Mouse (Mus musculus) left cerebral cortex, adult 8-10 months (tissue): ENCODE results near the gene Cfap161. TPM values are rescaled to one million over a fixed set of nuclear protein-coding genes. Genes with fewer than 3 reads are reported as not detected.

ENCODE experiments used
- DNase-seq, 2 experiments: peaks; one replicate each; pipeline ENCODE4 v3.0.0; 2022; ENCODE audit warnings: low spot score in 2 of 2
- total RNA-seq, 4 experiments: library from RNA; stranded (reverse); gene quantifications; 2 replicates each; pipeline ENCODE4 v1.2.4; 2022

Gene Cfap161
- total RNA-seq, 4 experiments from 2014 or later = 0.66 to 1.9 (median 1.4) TPM

GRCm38 (mm10) chr7:83802509-83802908 is 7.8 kb upstream of the Cfap161 start:
- no peak for DNase-seq

GRCm38 (mm10) chr7:83802007-83802406 is 7.3 kb upstream of the Cfap161 start:
- no peak for DNase-seq

GRCm38 (mm10) chr7:83801483-83801875 is 6.8 kb upstream of the Cfap161 start:
- no peak for DNase-seq

- no peak for DNase-seq
Measured at GRCm38 (mm10) chr7:83800561-83801482, 6.1 kb upstream of the Cfap161 start.

GRCm38 (mm10) chr7:83800071-83800470 is 5.4 kb upstream of the Cfap161 start:
- no peak for DNase-seq

- no peak for DNase-seq
Measured at GRCm38 (mm10) chr7:83798004-83798403, 3.3 kb upstream of the Cfap161 start.

- DNase-seq = no peak
Measured at GRCm38 (mm10) chr7:83796177-83796576, 1.5 kb upstream of the Cfap161 start.

GRCm38 (mm10) chr7:83794006-83794683 is 535 bp downstream of the Cfap161 start:
- DNase-seq = no peak

- DNase-seq = no peak
Measured at GRCm38 (mm10) chr7:83780881-83781280, 13.8 kb downstream of the Cfap161 start.

GRCm38 (mm10) chr7:83780026-83780425 is 14.7 kb downstream of the Cfap161 start:
- no peak for DNase-seq

- no peak for DNase-seq
Measured at GRCm38 (mm10) chr7:83779028-83779427, 15.7 kb downstream of the Cfap161 start.

GRCm38 (mm10) chr7:83778516-83778915 is 16.2 kb downstream of the Cfap161 start:
- DNase-seq = no peak

GRCm38 (mm10) chr7:83774721-83775120 is 20.0 kb downstream of the Cfap161 start:
- DNase-seq = no peak

- DNase-seq = no peak
Measured at GRCm38 (mm10) chr7:83763674-83764073, 31.0 kb downstream of the Cfap161 start.

- DNase-seq = no peak
Measured at GRCm38 (mm10) chr7:83762336-83762735, 32.3 kb downstream of the Cfap161 start.

GRCm38 (mm10) chr7:83751055-83751454 is 43.6 kb downstream of the Cfap161 start:
- no peak for DNase-seq

GRCm38 (mm10) chr7:83748405-83748804 is 46.3 kb downstream of the Cfap161 start:
- DNase-seq = no peak

GRCm38 (mm10) chr7:83746107-83746687 is 48.5 kb downstream of the Cfap161 start:
- DNase-seq = no peak

- DNase-seq = no peak
Measured at GRCm38 (mm10) chr7:83745413-83746106, 49.1 kb downstream of the Cfap161 start, which contains the start of gene Il16. Gene Il16 (minus strand): TSS chr7:83745726.

- DNase-seq = no peak
Measured at GRCm38 (mm10) chr7:83745065-83745412, 49.6 kb downstream of the Cfap161 start.

- DNase-seq = no peak
Measured at GRCm38 (mm10) chr7:83744250-83744649, 50.4 kb downstream of the Cfap161 start.

GRCm38 (mm10) chr7:83742690-83743089 is 52.0 kb downstream of the Cfap161 start:
- no peak for DNase-seq
